Mouse (Mus musculus) lung, embryonic 14.5 days (tissue): Measurements from ENCODE around the gene Mdga1. TPM values are rescaled to one million over a fixed set of nuclear protein-coding genes. Genes with fewer than 3 reads are reported as not detected.
A peak's percentile ranks its signal among the peaks of the same experiment; 100 is the strongest.

ENCODE experiments used
- ATAC-seq: fragments of 200-750 bp; cut with Nextera tagmentation; 2 replicates; pipeline ENCODE4 v1.8.0; 2017; ENCODE audit warnings: mild to moderate bottlenecking, moderate TSS enrichment, moderate library complexity; ENCODE audit not compliant: insufficient read depth
- DNase-seq: peaks from one replicate; pipeline ENCODE4 v3.0.0-alpha.2; 2015
- H3K27ac ChIP-seq: fragments of 300-500 bp; sonication (generic); 2 replicates; pipeline ENCODE4 v1.5.1; 2014; ENCODE audit warnings: low read depth, mild to moderate bottlenecking, moderate library complexity
- H3K27me3 ChIP-seq: fragments of 300-500 bp; sonication (generic); 2 replicates; pipeline ENCODE4 v1.6.1; 2014; ENCODE audit warnings: low read length, control low read depth; ENCODE audit not compliant: insufficient read depth
- H3K36me3 ChIP-seq: fragments of 300-500 bp; sonication (generic); 2 replicates; pipeline ENCODE4 v1.6.1; 2014; ENCODE audit warnings: control low read depth; ENCODE audit not compliant: insufficient read depth
- H3K4me1 ChIP-seq: fragments of 300-500 bp; sonication (generic); 2 replicates; pipeline ENCODE4 v1.6.1; 2014; ENCODE audit warnings: antibody characterized with exemption, control low read depth; ENCODE audit not compliant: insufficient read depth
- H3K4me2 ChIP-seq: fragments of 300-500 bp; sonication (generic); 2 replicates; pipeline ENCODE4 v1.6.1; 2014; ENCODE audit warnings: mild to moderate bottlenecking
- H3K4me3 ChIP-seq: fragments of 300-500 bp; sonication (generic); 2 replicates; pipeline ENCODE4 v1.5.1; 2014; ENCODE audit warnings: low read depth, low read length
- H3K9ac ChIP-seq: fragments of 300-500 bp; sonication (generic); 2 replicates; pipeline ENCODE4 v1.6.1; 2014
- H3K9me3 ChIP-seq: fragments of 300-500 bp; sonication (generic); 2 replicates; pipeline ENCODE4 v1.6.1; 2016; ENCODE audit warnings: low read depth, low read length, control low read depth
- CTCF ChIP-seq: IDR thresholded peaks from 2 replicates; pipeline ENCODE4 v1.5.1; 2016; ENCODE audit warnings: antibody characterized with exemption, low read depth
- WGBS: fragments of 180-500 bp; shearing (Covaris S2); extraction: QIAGEN DNeasy Blood & Tissue Kit; methylation state at CpG from one replicate; pipeline ENCODE4 v1.1.7; 2014; 5-methylcytosine and 5-hydroxymethylcytosine counted together
- polyA plus RNA-seq: library from polyadenylated mRNA; unstranded; fragments of >200 nt; fragmentation: Nextera tagmentation; extraction: Ambion mirVana; gene quantifications from 2 replicates; pipeline ENCODE4 v1.2.1, GENCODE M21; 2014

The Mdga1 gene
- polyA plus RNA-seq, 1 experiment from 2014 or later: 8.9 TPM

GRCm38 (mm10) chr17:29993488-29993887 lies 23.6 kb upstream of the Mdga1 start:
- ATAC-seq: no peak
- no peak overlapping the region for H3K9ac ChIP-seq

GRCm38 (mm10) chr17:29990845-29991244 lies 21.0 kb upstream of the Mdga1 start:
- Histone ChIP-seq H3K4me2 (no peak overlapping the region), H3K27me3 (no peaks in the 10 kb centered on the region), H3K27ac (no peak overlapping the region), H3K4me3 (no peak overlapping the region), H3K9me3 (no peaks in the 10 kb centered on the region), H3K4me1 (no peaks in the 10 kb centered on the region), H3K9ac (no peak overlapping the region), H3K36me3 (no peaks in the 10 kb centered on the region)
- WGBS: 76% methylated on average over 2 of the region's 2 CpGs
- no peak for TF ChIP-seq CTCF
- DNase-seq (no peak), ATAC-seq (no peak)

More at GRCm38 (mm10) chr17:29993488-29993887, 23.6 kb upstream of the Mdga1 start:
- Histone ChIP-seq H3K27me3 (no peaks in the 10 kb centered on the region), H3K4me1 (no peaks in the 10 kb centered on the region), H3K36me3 (no peaks in the 10 kb centered on the region), H3K4me2 (no peak overlapping the region), H3K27ac (no peak overlapping the region), H3K4me3 (no peak overlapping the region), H3K9me3 (no peaks in the 10 kb centered on the region)
- 55% methylated on average over 8 of the region's 8 CpGs for WGBS
- no peak for TF ChIP-seq CTCF
- DNase-seq: no peak

GRCm38 (mm10) chr17:29990136-29990535 lies 20.2 kb upstream of the Mdga1 start:
- H3K9ac ChIP-seq: no peak overlapping the region
- WGBS: 93% methylated on average over 3 of the region's 3 CpGs

GRCm38 (mm10) chr17:29989653-29990052 lies 19.8 kb upstream of the Mdga1 start:
- no peak overlapping the region for H3K27ac ChIP-seq
- WGBS: 92% methylated on average over 5 of the region's 5 CpGs
- no peaks in the 10 kb centered on the region for H3K36me3 ChIP-seq
- no peaks in the 10 kb centered on the region for H3K9me3 ChIP-seq
- TF ChIP-seq CTCF: no peak
- no peak overlapping the region for H3K4me3 ChIP-seq
- H3K4me1 ChIP-seq: no peaks in the 10 kb centered on the region
- H3K9ac ChIP-seq: no peak overlapping the region
- no peak for ATAC-seq
- no peak overlapping the region for H3K4me2 ChIP-seq
- DNase-seq: no peak
- H3K27me3 ChIP-seq: no peaks in the 10 kb centered on the region

More at GRCm38 (mm10) chr17:29990136-29990535, 20.2 kb upstream of the Mdga1 start:
- H3K9me3 ChIP-seq: no peaks in the 10 kb centered on the region
- no peak overlapping the region for H3K4me2 ChIP-seq
- H3K27ac ChIP-seq: no peak overlapping the region
- ATAC-seq (no peak), DNase-seq (no peak)
- H3K4me1 ChIP-seq: no peaks in the 10 kb centered on the region
- no peaks in the 10 kb centered on the region for H3K27me3 ChIP-seq
- H3K4me3 ChIP-seq: no peak overlapping the region
- TF ChIP-seq CTCF: no peak
- H3K36me3 ChIP-seq: no peaks in the 10 kb centered on the region

GRCm38 (mm10) chr17:29988141-29988540 lies 18.3 kb upstream of the Mdga1 start:
- 6% methylated on average over 5 of the region's 5 CpGs for WGBS
- Histone ChIP-seq H3K27ac (no peak overlapping the region), H3K4me3 (no peak overlapping the region), H3K4me2 (no peak overlapping the region), H3K36me3 (no peaks in the 10 kb centered on the region), H3K4me1 (no peaks in the 10 kb centered on the region), H3K27me3 (no peaks in the 10 kb centered on the region), H3K9ac (no peak overlapping the region), H3K9me3 (no peaks in the 10 kb centered on the region)
- no peak for TF ChIP-seq CTCF
- no peak for DNase-seq
- ATAC-seq: no peak

- ATAC-seq (0 out of 2 replicates have a peak, but pooled peaks have one; percentile 28), DNase-seq (peak; percentile 66)
- no peak overlapping the region for H3K4me2 ChIP-seq
- no peaks in the 10 kb centered on the region for H3K36me3 ChIP-seq
- no peak overlapping the region for H3K9ac ChIP-seq
- no peaks in the 10 kb centered on the region for H3K27me3 ChIP-seq
- H3K27ac ChIP-seq: peak overlapping the region; percentile 33; the same call in 1 of the 2 replicates
- H3K4me3 ChIP-seq: no peak overlapping the region
- TF ChIP-seq CTCF: no peak
- H3K4me1 ChIP-seq: no peaks in the 10 kb centered on the region
- WGBS: 8% methylated on average over 3 of the region's 3 CpGs
- H3K9me3 ChIP-seq: no peaks in the 10 kb centered on the region; the same call in 1 of the 2 replicates
Measured at GRCm38 (mm10) chr17:29985534-29985933, 15.6 kb upstream of the Mdga1 start.

- no peak for TF ChIP-seq CTCF
- ATAC-seq (no peak), DNase-seq (no peak)
- Histone ChIP-seq H3K27ac (0 out of 2 replicates have a peak overlapping the region, but pooled peaks have one; percentile 33), H3K4me2 (no peak overlapping the region), H3K4me1 (no peaks in the 10 kb centered on the region), H3K9me3 (no peaks in the 10 kb centered on the region; the same call in 1 of the 2 replicates), H3K4me3 (no peak overlapping the region), H3K27me3 (no peaks in the 10 kb centered on the region), H3K9ac (no peak overlapping the region), H3K36me3 (no peaks in the 10 kb centered on the region)
- 72% methylated on average over 7 of the region's 7 CpGs for WGBS
Measured at GRCm38 (mm10) chr17:29984931-29985330, 15.0 kb upstream of the Mdga1 start.
